Mouse (Mus musculus) gastrocnemius, postnatal 14 days (tissue): Measurements from ENCODE around the gene Ak6. TPM values are rescaled to one million over a fixed set of nuclear protein-coding genes. Genes with fewer than 3 reads are reported as not detected.
A peak's percentile ranks its signal among the peaks of the same experiment; 100 is the strongest.

Source experiments
- DNase-seq: peaks from one replicate; pipeline ENCODE4 v3.0.0; 2021; ENCODE audit warnings: mixed read lengths
- intact Hi-C: fragments of 180-260 bp; cut with DNase I; formaldehyde crosslinking; loops from one replicate; pipeline ENCODE4 v1.15.1; 2025; ENCODE audit warnings: low total_unique reads
- long read RNA-seq, 2 experiments: library from polyadenylated mRNA; stranded (forward); transcript quantifications; one replicate each; pipeline ENCODE4 v2.0.0; 2021
- total RNA-seq, 2 experiments: library from RNA; stranded (reverse); gene quantifications; 2 replicates each; pipeline ENCODE4 v1.2.3; 2021

The Ak6 gene
- 10 to 100 TPM; 53.7 to 59.6 TPM for total RNA-seq
- long read RNA-seq, experiment 1, transcript Ak6-201 (5 exons, 1,298 nt), result major isoform, 31 of 65 reads
- long read RNA-seq, experiment 1, transcript Ak6-202 (3 exons, 1,222 nt), result major isoform, 31 of 65 reads
- long read RNA-seq, experiment 1, partial matches to known transcripts, result 1 of 65 reads
- long read RNA-seq, experiment 1, other reads (novel, unspliced or antisense), result 2 of 65 reads
- long read RNA-seq, experiment 2, transcript Ak6-201 (5 exons, 1,298 nt), result minor isoform, 23 of 61 reads
- long read RNA-seq, experiment 2, transcript Ak6-202 (3 exons, 1,222 nt), result major isoform, 36 of 61 reads
- long read RNA-seq, experiment 2, partial matches to known transcripts, result 1 of 61 reads
- long read RNA-seq, experiment 2, other reads (novel, unspliced or antisense), result 1 of 61 reads

DNA sequence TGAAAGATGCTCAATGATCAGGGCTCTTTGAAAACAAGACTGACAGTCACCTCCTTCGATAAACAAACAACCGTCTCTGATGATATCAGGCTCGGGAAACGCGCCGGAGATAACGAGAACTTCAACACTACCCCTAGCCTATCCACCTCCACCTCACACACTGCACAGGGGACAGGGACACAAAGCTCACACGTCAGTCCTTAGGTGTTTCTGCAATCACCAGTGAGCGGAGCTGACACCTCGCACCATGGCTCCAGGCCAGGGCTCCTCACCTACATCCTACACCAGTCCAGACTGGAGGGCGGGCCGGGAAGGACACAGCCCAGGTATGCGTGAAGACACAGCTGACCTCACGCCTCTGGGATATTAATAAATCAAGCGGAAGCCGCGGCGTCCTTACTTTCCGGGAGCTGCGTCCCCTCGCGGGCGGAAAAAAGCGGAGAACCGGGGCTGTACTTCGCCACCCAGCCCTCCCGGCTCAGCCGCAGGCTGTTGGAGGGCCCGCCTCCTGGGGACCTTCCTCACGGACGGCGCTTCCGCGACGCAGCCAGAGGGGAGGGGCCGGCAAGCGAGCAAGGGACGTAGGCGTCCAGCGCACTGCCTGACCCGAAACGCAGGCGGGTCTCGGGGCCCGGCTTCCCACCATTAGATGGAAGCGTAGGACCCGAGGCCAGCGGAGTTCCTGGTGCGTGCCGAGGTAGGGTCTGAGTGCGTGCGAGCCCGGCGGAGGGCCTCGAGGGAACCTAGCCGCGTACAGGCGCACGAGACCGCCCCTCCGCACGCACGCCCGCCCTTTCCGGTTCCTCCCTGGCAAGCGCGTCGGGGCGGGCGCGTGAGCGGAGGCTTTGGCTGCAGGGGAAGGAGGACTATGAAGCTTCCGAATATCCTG, at the start of gene Ak6, which contains the start of gene Rad17:
TSS of gene Ak6 (plus strand) at position 430 of the 889 bp plus-strand sequence.
TSS of gene Rad17 (minus strand) at position 502 of the 889 bp plus-strand sequence.
- peak; percentile 95 for DNase-seq
- intact Hi-C loops, result no loop called here

DNA sequence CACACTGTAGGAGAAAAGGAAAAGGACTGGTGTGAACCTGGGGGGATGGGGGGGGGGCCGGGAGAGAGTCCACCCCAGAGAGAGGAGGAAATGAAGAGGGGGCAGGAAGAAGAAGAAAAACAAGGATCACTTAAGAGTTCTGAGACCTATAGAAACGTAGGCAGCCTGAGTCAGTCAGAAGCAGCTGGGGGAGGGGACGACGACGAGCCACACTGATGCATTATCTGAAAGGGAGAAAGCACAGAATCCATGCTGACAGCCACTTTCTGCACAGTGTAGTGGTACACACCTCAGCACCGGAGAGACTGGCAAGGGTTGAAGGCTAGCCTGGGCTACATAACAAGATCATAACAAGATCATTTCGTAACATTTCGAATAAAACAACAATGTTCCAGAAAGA, 49.7 kb upstream of the Ak6 start:
- intact Hi-C loops, result no loop called here
- DNase-seq, result no peak

DNA sequence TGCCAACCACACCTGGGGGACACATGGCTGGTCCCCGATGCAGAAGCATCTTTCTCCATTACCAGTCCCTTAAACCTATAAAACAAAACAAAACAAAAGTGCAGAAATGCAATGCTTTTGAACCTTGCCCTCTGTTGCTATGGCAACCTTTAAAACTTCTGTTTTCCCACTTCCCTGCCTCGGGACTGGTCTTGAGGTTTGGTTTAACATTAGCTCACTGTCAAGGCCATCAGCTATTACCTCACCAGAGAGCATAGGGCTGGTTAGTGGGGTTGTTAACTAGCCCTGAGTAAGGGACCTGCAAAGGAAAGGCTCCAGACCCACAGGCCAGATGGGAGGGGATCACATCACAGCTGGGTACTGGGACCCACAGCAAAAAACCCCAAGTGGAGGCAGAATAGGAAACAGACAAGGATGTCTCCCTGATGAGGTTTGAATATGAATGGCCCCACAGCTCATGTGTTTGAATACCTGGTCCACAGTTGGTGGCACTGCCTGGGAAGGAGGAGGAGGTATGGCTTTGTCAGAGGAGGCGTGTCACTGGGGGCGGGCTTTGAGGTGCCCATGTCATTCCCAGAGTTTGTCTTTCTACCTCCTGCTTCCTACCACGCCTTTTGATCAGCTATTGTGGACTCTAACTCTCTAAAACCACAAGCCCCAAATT, 48.4 kb upstream of the Ak6 start:
- no peak for DNase-seq
- intact Hi-C loops, result no loop called here

DNA sequence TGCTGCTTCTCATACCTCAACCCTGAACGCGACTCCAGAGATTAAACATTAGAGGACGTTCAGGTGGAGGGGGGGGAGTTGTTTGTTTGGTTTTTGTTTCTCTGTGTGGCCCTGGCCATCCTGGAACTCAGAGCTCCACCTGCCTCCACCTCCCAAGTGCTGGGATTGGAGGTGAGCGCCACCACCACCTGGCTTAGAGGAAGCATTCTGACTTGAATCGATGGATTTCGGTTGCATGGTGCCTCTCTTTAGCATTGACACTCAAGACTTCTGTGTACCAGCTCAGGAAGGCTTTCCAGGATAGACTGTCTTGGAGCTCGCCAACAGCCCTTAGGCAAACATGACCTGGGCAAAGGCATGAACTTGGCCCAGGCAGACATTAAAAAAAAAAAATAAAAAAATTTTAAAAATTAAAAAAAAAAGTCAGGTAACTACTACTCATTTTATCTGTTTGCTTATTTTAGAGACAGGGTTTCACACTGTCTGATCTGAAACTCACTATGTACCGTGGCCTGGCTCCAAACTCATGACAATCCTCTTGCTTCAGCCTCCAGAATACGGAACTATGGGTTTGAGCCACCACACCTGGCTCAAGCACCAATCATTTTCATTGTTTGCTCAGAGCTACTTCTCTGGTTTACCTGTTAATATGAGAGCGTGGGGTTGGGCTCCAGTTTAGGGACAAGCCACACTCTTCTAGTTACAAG, 47.6 kb upstream of the Ak6 start:
- no peak for DNase-seq
- intact Hi-C loops, result no loop called here

DNA sequence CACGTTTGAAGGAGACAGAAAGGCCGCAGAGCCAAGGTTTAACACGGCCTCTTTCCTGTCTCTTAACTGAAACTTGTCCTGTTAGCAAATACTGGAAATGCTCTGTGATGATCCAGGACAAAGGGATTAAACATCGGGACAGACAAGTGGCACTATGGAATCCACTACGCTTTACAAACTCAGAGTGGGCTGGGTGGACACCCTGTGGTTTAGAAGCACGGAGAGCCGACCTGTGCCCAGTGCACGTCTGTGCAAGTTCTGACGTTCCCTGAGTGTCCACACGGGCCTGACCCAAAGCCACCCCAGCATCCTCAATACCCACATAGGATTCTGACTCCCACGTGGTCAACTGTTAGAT, 47.1 kb upstream of the Ak6 start:
- intact Hi-C loops, result no loop called here

DNA sequence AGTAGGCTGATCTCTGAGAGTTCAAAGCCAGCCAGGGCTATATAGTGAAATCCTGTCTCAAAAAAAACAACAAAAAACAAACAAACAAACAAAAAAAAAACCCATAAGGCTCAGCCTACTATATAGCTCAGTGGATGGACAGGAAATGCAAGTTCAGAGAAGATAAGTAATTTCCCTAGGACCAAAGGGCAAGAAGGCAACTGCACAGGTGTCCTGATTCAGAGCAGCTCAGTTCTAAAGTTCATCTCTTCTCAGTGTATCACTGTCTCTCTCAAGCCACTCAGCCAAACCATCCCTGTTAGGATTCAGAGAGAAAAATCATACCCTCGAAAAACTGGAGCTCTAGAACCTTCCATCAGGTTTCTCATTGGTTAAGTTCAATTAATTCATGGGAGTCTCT, 44.9 kb upstream of the Ak6 start:
- intact Hi-C loops, result no loop called here
- no peak for DNase-seq

More for the DNA sequence above, 47.1 kb upstream of the Ak6 start:
- no peak for DNase-seq

DNA sequence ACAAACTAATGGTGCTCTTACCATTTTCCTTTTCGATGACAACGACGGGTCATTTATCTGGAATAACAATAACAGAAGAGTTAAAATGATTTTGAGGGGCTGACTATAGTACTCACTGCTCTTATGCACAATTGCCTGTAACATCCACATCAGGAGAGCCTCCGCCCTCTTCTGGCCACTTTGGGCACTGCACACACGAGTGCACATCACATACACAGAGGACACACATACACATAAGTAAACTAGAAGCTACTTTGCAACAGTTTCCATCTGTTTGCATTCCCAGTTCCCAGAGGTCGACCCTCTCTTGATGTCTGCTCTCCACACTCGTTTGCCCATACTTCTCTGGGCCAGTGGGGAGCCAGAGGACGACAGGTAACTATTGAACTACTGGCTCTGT, 43.0 kb upstream of the Ak6 start:
- intact Hi-C loops, result no loop called here

DNA sequence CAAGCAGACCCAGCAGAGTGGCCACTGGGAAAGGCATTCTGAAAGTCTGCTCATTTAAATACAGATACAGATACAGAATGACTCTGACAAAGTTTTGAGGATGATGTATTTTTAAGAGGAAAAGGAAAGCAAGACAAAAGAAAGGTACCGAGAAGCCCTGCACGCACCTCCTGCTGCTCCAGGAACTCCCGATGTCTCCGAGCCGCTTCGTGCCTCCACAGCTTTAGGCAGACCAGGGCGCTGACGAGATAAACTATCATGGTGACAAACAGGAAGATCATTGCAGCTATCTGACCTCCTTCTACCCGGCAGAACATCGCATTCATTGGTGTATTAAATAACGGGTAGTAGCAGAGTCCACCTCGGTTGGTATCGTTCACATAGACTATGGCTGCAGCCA, 39.5 kb upstream of the Ak6 start:
- no peak for DNase-seq
- intact Hi-C loops, result no loop called here

More for the DNA sequence above, 43.0 kb upstream of the Ak6 start:
- DNase-seq, result no peak

DNA sequence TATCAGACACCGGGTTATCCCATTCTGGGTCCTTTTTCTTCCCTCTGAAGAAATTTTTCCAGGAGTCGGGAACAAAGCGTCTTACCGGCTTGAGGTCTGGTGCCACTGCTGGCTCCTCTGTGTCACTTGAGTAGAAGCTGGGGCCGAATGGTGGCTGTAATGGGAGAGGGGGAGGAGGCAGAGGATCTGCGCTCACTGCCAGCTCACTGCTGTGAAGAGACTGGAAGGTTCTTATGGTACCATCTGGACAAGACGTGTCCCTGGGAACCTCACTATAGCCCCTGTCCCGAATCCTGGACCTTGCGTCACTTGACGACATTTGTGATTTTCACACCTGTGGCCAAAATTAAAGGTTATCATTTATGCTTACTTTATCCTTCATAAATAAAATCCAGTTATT, 38.5 kb upstream of the Ak6 start:
- no peak for DNase-seq
- intact Hi-C loops, result no loop called here

DNA sequence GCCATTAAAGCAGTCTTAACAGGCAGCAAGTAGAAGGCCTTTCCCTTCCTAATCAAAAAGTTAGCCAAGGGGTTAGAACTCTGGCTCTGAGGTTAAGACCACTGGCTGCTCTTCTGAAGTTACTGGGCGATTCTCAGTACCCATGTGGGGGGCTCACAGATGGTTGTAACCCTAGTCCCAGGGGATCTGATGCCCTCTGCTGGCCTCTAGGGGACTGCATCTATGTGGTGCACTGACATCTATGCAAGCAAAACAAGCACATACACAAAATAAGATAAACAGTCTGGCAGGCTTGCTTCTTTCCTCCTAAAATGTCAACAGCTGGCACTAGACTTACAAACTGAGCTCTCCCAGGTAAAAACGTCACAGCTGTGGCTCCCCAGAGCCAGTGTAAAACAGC, 37.9 kb upstream of the Ak6 start:
- DNase-seq, result no peak
- intact Hi-C loops, result no loop called here

DNA sequence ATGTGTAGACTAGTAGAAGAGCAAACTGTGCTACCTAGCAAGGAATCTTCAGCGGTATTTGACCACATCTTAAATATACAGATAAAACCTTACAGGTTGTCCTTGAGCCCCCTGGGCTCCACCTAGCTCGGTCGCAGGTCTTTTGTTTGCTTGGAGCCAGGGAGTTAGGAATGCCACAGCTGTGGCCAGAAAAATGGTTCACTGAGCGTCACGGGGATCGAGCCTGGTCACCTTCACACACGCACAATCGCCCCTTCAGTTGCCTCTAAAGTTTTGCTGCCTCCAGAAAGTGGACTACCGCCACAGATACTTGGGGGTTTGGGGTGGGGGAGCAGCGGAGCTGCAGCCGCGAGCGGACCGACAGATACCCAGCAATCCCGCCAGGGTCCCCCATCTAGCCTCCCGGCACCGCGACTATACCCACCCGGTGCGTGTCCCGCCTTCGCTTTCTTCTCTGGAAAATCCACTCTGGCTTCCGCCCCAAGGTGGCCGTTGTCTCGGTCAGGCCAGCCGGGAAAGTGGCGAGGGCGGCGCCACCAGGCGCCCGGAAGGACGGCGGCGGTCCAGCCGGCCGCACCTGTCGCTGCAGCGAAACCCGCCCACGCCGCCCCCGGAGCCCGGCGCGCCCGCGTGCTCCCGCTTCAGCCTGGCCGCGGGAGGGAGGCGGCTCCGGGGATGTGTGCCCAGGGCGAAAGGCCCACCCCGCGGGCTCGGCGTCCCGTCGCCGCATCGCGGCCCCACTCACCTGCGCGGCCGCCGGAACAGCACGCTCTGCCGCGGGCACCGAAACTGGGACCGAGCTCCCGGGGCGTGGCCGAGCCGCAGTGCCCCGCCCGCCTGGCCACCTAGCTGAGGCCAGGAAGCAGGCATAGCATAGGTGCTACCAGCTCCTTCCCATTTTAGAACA, 34.3 kb upstream of the Ak6 start, which contains the start of gene Marveld2:
TSS of gene Marveld2 (minus strand) at position 791 of the 907 bp plus-strand sequence.
- DNase-seq, result peak; percentile 44
- intact Hi-C loops, result no loop called here

DNA sequence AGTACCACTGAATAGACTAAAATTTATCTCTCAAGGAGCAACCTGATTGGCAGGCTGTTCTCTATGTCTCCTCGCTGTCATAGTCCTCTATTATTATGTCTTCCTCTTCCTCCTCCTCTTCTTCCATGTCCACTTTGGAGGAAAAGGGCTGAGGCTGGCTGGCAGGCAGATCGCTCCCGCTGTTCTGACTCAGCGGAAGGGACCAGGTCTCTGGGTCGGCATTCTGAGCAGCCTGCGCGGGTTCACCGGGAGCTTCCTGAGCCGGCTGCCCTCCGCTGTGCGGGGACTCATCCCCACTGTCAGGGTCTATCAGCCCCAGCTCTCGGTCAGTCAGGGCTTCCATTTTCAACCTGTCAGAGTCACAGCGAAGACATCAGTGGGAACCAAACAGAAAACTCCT, 33.2 kb upstream of the Ak6 start:
- no peak for DNase-seq
- intact Hi-C loops, result no loop called here

DNA sequence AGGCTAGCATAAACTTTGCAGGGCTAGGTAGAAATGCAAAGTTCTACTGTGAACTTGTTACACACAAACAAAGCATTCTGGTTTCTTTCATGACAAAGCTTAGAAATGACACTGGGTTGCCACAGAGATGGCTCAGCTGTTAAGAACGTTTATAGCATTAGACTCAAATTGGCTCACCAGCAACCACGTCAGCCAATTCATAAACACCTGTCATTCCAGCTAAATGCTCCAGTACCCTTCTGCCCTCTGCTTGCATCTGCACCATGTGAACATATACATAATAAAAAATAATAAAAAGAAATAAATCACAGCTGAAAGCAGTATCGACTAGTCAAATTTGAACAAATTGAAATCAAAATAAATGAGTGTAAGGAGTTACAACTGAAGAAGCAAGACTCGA, 28.5 kb upstream of the Ak6 start:
- no peak for DNase-seq
- intact Hi-C loops, result no loop called here

DNA sequence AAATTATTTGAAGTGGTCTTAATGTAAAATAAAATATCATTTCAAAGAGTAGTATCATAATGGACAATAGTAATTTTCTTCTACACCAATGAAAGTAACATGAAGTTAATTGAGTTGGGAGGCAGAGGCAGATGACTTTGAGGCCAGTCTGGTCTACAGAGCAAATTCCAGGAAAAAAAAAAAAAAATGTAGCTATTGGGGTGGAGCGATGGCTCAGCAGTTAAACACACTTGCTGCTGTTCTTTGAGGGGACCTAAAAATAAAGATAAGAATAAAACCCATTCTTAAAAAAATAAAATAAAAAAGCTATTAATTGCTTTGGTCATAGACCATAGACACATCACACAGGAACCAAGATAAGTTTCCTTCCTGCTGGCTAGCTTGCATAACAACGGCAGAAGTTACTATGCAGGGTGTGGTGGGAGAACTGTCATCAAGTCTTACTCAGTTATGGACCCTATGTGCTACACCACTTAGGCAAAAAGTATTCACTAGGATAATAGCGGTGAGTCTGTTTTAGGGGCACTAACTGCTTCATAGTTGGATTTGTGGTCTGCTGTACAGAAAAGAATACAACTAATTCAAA, 16.6 kb upstream of the Ak6 start:
- intact Hi-C loops, result no loop called here
- no peak for DNase-seq

DNA sequence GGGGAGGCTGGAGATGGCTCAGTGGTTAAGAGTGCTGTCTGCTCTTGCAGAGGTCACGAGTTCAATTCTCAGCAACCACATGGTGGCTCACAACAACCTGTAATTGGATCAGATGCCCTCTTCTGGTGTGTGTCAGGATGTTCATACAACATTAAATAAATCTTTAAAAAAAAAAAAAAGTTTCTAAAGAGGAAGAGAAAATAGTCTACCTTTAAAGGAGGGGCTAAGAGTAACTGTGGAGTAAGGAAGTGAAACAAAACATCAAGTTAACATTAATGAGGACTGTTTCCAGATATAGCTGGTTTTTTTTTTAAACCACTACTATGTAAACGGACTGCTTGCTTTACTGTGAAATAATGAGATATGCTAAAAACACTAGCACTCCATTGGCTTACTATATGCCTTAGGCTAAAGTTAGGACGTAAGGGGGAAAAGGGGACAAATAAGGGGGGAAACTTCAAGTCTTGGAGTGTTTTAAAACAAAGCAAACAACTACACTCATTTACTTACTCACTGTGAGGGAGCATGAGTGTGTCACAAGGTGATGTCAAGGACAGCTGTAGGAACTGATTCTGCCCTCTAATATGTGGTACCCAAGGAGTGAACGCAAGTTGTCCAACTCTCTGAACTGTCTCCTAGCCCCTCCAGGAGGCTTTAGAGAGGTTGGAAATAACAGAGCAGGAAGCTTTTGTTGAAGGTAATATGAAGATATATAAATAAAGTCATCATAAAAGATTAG, 8.1 kb upstream of the Ak6 start:
- DNase-seq, result no peak
- intact Hi-C loops, result no loop called here

DNA sequence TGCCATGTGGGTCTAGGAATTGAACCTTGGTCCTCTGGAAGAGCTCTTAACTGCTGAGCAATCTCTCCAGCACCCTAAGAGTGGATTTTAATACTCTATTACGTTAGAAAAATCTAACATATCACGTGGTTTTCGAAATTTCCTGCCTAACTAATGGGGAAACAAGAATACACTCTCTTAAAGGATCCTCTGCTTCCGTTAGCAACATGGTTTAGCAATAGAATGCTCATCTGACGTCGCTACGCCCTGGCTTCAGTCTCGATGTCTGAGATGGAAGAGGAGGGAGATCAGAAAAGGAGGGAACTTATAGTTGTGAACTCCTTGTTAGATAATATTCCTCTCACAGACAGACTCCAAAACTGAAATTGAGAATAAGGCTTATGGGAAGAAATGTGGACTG, 2.6 kb upstream of the Ak6 start:
- DNase-seq, result no peak
- intact Hi-C loops, result no loop called here

DNA sequence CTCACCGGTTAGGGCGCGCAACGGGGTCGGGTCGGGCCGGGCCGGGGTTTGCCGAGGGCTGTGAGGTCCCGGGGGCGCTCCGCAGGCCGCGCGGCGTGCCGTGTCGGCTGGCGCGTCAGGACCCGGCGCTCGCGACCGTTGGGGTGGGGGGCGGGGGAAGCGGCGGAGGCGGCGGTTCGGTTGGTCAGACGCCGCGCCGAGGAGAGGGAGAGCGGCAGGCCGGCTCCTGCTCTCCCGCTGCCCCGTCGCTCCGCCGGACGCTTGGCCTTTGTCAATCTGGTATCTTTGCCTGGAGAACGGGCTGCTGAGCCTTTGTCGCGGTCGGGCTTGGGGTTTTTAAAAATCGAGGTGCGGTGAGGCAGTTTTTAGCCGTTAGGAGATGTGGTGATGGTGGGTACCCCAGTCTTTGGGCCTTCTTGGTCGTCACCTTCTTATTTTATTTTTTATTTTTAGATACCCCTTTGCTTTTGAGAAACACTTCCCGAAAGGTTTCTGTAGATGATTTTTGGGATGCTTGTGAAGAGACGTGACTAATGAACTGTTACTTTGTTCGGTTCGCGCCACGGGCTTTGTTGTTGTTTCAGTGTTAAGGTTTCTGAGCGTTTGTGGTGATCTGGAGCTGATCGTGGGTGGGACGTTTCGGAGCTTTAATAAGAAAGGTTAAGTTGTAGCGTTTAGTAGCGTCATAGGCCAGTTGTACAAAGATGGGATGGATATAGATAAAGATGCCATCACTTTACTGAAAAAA, 834 bp downstream of the Ak6 start, which contains the start of gene Taf9:
TSS of gene Taf9 (plus strand) at position 141 of the 748 bp plus-strand sequence.
- DNase-seq, result no peak
- intact Hi-C loops, result no loop called here
